Mouse (Mus musculus) cerebellum, adult 9-11 months (tissue): ENCODE measurements around the gene Neu4.
A peak's percentile ranks its signal among the peaks of the same experiment; 100 is the strongest.
"Not testable (repeated sequence)": the region's sequence is repeated elsewhere in the genome, so short reads cannot be mapped to it uniquely, and the experiment has no call there.

Source experiments
- DNase-seq: peaks from one replicate; pipeline ENCODE4 v3.0.0; 2022

The Neu4 gene

DNA sequence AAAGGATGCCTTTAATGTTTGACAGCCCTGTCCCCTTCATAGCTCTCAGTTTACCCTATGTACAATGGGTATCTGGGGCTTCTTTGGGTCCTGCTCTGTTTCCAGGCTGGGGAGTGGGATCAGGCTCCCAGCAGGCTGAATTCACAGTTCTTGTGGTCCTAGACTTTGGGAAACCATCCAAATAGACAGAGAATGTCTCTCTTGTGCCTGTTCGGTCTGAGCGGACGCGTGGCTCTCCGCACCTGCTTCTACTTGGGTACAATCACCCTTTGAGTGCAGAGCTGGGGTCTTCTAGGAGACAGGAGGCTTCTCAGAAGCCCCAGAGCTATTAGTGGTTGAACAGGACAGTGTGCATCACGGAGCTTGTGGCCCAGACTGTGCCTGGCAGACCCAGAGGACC, at the start of gene Neu4:
Gene Neu4, plus strand, starts transcription at position 301 of the 400 bp plus-strand sequence.
- DNase-seq: no peak

GRCm38 (mm10) chr1:93970797-93971196, 49.5 kb upstream of the Neu4 start:
- not testable (repeated sequence) for DNase-seq

DNA sequence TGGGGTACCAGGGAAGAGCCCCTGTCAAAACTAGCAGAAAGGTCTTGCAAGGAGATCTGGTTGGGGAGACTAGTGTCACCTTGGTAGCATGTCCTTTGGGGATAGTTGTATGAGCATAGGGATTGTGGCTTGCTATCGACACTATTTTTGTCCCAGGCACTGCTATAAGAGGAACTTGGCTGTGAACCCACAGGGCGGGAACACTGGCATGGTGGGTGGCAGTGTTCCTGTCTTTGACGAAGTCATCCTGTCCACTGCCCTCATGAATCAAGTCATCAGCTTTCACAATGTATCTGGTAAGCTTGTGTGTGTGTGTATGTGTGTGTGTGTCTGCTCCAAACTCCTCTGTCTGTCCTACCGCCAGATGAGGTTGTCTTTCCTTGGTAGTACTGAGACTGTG, 44.5 kb upstream of the Neu4 start:
- DNase-seq: not testable (repeated sequence)

- DNase-seq: not testable (repeated sequence)
Observed at GRCm38 (mm10) chr1:93978287-93978686, 42.0 kb upstream of the Neu4 start.

- not testable (repeated sequence) for DNase-seq
Observed at GRCm38 (mm10) chr1:93980932-93981331, 39.3 kb upstream of the Neu4 start.

GRCm38 (mm10) chr1:93986167-93986566, 34.1 kb upstream of the Neu4 start:
- DNase-seq: no peak

GRCm38 (mm10) chr1:93988786-93989185, 31.5 kb upstream of the Neu4 start:
- no peak for DNase-seq

DNA sequence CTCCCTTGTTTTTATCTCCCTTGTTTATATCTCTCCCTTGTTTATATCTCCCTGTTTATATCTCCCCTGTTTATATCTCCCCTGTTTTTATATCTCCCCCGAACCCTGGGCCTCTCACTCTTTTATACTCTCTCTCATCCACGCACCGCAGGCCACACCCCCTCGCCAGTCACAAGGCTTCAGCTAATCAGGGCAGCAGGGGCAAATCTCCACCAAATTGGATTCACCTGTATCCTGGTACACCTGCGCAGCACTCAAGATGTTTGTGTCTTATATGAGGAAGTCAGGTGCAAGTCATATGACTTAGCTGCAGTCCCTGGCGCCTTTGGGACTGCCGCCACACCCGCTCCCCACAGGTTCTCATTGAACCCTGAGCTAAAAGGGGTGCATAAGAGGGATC, 30.0 kb upstream of the Neu4 start, which contains the start of gene Gal3st2c:
Gene Gal3st2c, plus strand, starts transcription at position 301 of the 400 bp plus-strand sequence.
- DNase-seq: not testable (repeated sequence)

DNA sequence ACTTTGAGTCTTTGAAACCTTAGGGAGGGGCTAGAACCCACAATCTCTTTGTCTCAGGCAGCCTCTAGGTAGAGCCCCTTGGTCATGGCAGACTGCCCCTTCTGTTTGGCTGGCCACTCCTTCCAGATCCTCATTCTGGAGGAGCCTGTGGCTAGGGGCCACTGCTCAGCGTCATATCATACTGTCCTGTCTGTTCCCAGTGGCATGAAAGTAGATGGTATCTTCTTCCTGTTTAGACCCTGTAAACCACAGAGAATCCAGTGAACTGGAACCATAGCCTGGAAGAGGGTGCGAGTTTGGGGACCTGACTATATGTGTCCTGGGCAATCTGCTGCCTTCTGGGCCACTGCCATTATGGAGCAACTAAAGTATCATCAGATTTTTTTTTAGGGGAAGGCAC, 29.2 kb upstream of the Neu4 start:
- DNase-seq: not testable (repeated sequence)

DNA sequence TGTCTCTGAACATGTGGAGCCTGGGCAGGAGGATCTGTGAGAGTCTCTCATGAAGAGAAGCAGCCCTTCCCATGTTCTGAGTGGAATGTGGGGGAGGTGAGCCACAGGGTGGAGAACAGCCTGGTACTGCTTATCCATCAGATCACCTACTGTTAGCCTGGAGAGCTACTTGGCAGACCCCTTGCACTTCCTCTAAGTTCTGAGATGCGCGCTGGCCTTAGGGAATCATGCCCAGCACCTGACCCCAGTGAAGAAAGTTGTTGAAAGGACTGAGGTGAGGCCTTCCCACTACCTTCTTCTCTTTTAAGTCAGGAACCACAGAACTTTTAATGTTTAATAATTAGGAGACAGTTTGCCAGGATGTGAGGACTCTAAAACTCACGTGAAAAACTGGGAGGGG, 28.8 kb upstream of the Neu4 start:
- not testable (repeated sequence) for DNase-seq

- no peak for DNase-seq
Observed at GRCm38 (mm10) chr1:94001023-94001422, 19.2 kb upstream of the Neu4 start.

DNA sequence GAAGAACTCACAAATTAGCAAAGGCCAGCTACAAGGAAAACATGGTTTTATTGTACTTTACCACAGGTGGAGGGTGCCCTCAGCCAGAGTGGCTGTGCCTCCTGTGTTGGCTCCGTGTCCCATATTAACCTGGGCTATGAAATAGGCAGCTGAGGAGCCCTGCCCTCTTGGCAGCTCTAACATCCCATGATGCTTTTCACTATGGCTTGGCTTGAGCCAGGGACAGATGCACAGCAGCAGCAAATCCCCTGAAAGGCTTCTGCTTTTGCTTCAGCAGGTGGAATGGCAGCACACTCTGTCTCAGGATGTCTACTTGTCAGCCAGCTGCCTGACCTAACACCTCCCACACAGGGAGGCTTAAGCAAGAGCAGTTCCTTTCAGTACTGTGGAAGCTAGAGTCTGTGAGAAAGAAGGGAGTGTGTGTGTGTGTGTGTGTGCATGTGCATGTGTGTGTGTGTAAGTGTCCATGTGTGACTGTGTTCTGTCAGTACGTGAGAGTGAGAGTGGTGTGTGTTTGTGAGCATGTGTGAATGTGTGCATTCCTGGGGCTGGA, 14.2 kb upstream of the Neu4 start:
- not testable (repeated sequence) for DNase-seq

DNA sequence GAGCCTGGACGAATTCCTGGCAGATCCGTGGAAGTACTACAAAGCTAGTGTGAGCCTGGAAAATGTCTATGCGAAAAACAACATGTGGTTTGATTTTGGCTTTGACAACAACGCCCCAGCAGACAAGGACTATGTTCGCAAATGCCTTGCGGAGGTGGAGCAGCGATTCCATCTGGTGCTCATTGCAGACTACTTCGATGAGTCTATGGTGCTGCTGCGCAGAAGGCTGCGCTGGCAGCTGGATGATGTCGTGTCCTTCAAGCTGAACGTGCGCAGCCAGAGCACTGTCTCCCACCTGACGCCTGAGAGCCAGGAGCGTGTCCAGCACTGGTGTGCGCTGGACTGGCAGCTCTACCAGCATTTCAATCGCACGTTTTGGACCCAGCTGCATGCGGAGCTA, 11.4 kb upstream of the Neu4 start:
- DNase-seq: not testable (repeated sequence)

DNA sequence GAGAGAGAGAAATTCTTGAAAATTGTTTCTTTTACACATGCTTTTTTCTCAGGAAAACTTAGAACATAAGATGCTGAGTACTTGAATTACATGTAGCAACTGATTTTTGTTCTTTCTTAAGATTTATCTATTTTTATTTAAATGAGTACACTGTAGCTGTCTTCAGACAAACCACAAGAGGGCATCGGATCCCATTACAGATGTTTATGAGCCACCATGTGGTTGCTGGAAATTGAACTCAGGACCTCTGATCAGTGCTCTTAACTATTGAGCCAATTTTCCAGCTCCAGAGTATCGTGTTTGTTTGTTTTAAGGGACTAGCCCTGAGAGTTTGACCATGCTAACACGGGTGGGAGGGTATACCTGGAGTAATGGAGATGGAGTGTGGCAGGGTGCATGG, 8.6 kb upstream of the Neu4 start:
- no peak for DNase-seq

DNA sequence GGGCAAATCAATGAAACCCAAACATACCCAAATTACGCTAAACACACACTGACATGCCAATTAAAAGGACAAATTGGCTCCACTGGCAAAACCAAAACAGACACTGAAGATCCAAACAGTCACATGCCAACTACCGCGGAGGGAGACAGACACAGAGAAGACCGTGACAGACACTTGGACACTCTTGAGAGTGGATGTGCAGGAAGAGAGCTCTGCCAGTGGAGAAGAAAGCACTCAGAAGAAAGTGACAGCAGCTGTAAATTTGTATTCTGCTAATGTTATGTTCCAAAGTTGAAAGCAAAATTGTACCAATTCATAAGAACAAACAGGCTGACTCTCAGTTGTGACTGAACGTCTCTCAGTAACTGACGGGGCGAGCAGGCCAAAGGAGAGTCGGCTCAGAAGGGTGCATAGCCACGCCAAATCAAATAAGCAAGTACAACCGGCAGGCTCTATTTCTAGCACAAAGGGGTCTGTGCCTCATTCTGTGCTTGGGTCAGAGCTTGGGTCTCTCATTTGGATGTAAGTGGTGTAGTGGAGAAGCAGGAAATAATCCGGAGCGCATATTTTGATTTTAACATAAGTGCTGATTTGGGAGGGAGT, 7.4 kb downstream of the Neu4 start:
- DNase-seq: no peak

DNA sequence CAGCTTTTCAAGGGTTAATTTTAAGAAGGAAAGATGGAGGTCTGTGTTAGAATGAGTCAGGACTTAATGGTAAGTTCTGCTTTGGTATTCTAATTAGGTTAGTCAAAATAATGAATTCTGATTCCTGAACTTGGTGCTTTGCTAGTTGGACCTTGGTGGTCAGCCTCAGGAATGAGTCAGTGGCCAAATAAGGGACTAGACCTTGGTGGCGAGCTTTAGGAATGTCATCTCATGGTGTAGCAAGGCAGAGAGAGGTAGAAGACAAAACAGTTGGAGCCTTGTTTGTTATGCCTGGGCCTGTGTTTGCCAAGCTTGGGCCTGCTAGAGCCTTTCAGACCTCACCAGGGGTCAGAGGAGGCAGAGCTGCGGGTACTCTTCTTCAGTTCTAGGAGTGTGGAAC, 8.5 kb downstream of the Neu4 start:
- DNase-seq: no peak

DNA sequence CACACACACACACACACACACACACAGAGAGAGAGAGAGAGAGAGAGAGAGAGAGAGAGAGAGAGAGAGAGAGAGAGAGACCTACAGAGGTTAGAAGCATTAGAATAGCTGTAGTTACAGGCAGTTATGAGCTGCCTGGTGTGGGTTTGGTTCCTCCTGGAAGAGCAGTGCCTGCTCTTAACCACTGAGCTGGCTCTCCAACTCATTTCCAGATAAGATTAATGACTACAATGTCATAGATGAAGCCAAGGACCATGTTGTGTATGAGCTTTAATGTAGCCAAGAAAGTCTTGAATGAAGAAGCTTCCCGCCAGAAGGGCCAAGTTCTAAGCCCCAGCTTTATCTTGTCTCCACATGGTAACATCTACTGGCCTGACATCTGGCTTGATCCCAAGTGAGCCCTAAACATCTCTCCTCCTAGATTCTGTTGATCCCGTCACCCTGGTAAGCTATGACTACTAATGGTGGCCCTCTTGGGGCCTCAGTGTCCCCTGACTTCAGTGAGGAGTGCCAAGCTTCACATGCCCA, 12.9 kb downstream of the Neu4 start:
- no peak for DNase-seq

- DNase-seq: peak; percentile 88
Observed at GRCm38 (mm10) chr1:94034984-94035743, 14.9 kb downstream of the Neu4 start.

GRCm38 (mm10) chr1:94040391-94040790, 20.1 kb downstream of the Neu4 start:
- no peak for DNase-seq

DNA sequence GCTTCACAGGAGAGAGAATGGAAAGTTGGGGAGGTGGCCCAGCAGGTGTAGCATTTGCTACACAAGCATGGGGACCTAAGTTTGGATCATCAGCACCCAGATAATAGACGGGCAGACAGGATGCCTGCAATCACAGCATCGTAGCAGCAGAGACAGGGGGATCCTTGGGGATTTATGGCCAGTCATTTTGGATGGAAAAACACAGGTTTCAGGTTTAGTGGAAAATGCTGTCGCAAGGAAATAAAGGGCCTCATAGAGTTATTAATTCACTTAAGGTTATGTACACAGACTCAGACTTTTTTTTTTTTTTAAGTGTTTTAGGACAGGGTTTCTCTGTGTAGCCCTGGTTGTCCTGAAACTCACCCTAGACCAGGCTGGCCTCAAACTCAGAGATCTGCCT, 25.3 kb downstream of the Neu4 start:
- DNase-seq: no peak

DNA sequence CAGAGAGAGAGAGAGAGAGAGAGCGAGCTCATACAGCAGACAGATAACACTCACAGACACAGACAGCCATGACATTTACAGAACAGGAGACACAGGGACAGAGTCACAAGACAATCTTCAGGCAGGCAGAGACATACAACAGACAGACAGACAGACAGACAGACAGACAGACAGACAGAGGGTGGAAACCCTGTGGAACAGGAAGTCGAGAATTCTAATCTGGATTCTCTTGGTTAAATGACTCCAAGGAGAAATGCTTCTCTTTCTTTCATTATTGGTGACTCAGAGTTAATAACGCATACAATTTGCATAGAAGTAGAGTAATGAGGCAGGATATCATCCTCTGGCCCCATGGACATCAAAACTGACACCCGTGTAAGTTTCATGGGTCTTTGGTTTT, 26.3 kb downstream of the Neu4 start:
- no peak for DNase-seq

DNA sequence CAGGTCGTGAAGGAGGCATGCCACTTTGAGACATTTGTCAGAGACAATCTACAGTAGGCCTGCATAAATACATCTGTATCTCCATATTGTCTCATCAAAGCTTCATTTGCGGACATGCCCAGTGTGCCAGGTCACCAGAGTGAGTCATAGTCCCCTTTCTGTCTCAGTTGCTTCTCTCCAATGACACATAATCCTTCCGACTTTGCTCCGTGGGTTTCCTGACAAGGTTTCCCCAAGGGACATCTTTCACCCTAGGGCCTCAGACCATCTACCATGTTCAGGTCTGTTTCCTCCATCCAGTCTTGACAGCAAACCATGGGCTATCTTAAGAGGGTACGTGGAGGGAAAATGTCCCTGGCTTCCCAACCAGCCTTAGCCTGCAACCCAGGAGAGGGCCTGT, 30.9 kb downstream of the Neu4 start:
- no peak for DNase-seq

DNA sequence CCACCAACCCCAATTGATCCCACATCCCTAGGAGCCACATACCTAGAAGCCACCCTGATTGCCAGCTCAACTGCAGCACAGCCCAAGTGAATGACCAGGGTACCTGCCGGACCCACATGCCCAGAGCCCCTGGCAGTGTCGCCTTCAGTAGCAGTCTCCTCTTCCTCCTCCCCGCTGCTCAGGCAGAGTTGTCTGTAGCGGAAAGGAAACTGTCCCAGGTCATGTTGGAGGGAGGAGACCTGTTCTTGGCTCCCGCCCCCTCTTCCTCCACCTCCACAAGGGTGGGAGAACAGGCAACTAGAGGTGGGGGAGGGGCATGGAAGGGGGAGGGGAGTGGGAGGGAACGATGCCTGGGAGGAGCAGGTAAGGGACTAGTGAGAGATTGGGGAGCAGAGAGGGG, 32.1 kb downstream of the Neu4 start, which contains the start of gene Pdcd1:
Gene Pdcd1, minus strand, starts transcription at position 181 of the 400 bp plus-strand sequence.
- no peak for DNase-seq
